9 mouse cellular contexts compared by ENCODE assay signal in the genomic region with DNA sequence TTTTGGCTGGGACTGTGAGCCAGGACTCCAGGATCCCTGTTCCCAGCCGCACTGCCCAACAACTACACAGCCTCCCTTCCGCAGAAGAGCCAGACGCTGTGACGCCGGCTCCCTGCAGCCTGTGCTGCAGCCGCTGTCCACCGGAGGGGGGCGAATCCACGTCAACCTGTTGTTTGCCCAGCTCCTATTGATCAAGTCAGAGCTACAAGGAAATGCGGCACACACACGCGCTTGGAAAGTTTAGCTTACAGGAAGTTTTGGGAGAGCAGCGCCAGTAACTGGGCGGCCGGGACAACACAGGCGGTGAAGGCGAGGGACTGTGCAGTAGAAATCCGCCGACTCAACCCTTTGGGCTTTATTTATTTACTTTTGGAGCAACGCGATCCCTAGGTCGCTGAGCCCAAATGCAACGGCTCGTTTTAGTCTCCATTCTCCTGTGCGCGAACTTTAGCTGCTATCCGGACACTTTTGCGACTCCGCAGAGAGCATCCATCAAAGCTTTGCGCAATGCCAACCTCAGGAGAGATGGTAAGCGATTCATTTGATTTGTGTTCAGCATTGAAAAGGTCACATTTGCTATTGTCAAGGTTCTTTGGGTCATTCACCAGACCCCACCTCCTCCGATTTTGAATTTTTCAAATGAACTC. TPM values are rescaled to one million over a fixed set of nuclear protein-coding genes. Genes with fewer than 3 reads are reported as not detected.
A peak's percentile ranks its signal among the peaks of the same experiment; 100 is the strongest.
DNase-seq lines count a peak whose midpoint lies in the region; ATAC-seq lines count a peak whose summit lies in the region.
"Had no signal": no experiment of that assay in that cellular context is flagged by ENCODE, and none has a peak within 500 bp of the region (broad histone marks: within the 10 kb centered on the region; RNA-seq: fewer than 3 reads in every experiment).

A gene (plus strand): TSS at position 194 of the 647 bp plus-strand sequence.

- no peaks in the 10 kb centered on the region for H3K4me1 ChIP-seq in embryonic facial prominence, embryonic 15.5 days
- H3K4me1 ChIP-seq in heart, embryonic 10.5 days, result peaks cover 11% of the 10 kb centered on the region
- no peaks in the 10 kb centered on the region; the same call in 1 of the 2 replicates for H3K4me1 ChIP-seq in liver, embryonic 12.5 days
- H3K4me1 ChIP-seq in neural tube, embryonic 11.5 days (ENCODE audit: control insufficient read depth, insufficient read depth, low read length), result no peaks in the 10 kb centered on the region

- H3K4me2 ChIP-seq in embryonic facial prominence, embryonic 15.5 days (replicated peaks), result peak within 1 kb of the TSS; percentile 66
- H3K4me2 ChIP-seq in liver, embryonic 12.5 days, result peak within 1 kb of the TSS; percentile 66
- peak within 1 kb of the TSS; percentile 51 for H3K4me2 ChIP-seq in neural tube, embryonic 11.5 days (ENCODE audit: low read depth)

- peak within 1 kb of the TSS; percentile 19; the same call in 1 of the 2 replicates for H3K9ac ChIP-seq in embryonic facial prominence, embryonic 15.5 days
- peak within 1 kb of the TSS; percentile 31 for H3K9ac ChIP-seq in liver, embryonic 12.5 days
- H3K9ac ChIP-seq in neural tube, embryonic 11.5 days (ENCODE audit: low read length), result peak within 1 kb of the TSS; percentile 52

- H3K36me3 ChIP-seq in embryonic facial prominence, embryonic 15.5 days, result no peaks in the 10 kb centered on the region
- no peaks in the 10 kb centered on the region for H3K36me3 ChIP-seq in heart, embryonic 10.5 days
- H3K36me3 ChIP-seq in liver, embryonic 12.5 days, result no peaks in the 10 kb centered on the region
- no peaks in the 10 kb centered on the region for H3K36me3 ChIP-seq in neural tube, embryonic 11.5 days (ENCODE audit: control insufficient read depth, insufficient read depth, low read length)

- peak within 1 kb of the TSS; percentile 47 for H3K4me3 ChIP-seq in embryonic facial prominence, embryonic 15.5 days (replicated peaks)
- peak within 1 kb of the TSS; percentile 67 for H3K4me3 ChIP-seq in heart, embryonic 10.5 days
- peak within 1 kb of the TSS; percentile 46 for H3K4me3 ChIP-seq in liver, embryonic 12.5 days
- peak within 1 kb of the TSS; percentile 40 for H3K4me3 ChIP-seq in neural tube, embryonic 11.5 days (ENCODE audit: low read depth, low read length)

- DNase-seq in left cerebral cortex, adult 11 months (ENCODE audit: low spot score), result peak; percentile 4
- DNase-seq in left cerebral cortex, adult 8-10 months (ENCODE audit: low spot score in 2 of 2), result no peak
- peak; percentile 90 for DNase-seq in heart, embryonic 10.5 days (ENCODE audit: low spot score)
- peak; percentile 60 to 65 for DNase-seq in kidney, adult 8-10 months
- DNase-seq in neural tube, embryonic 11.5 days (ENCODE audit: low spot score), result peak; percentile 83
- DNase-seq in urinary bladder, postnatal 25 days (ENCODE audit: low spot score), result peak; percentile 41

- H3K9me3 ChIP-seq in embryonic facial prominence, embryonic 15.5 days (replicated peaks), result no peaks in the 10 kb centered on the region
- H3K9me3 ChIP-seq in heart, embryonic 10.5 days, result no peaks in the 10 kb centered on the region
- no peaks in the 10 kb centered on the region for H3K9me3 ChIP-seq in liver, embryonic 12.5 days (replicated peaks)
- H3K9me3 ChIP-seq in neural tube, embryonic 11.5 days (ENCODE audit: control insufficient read depth, low read length), result no peaks in the 10 kb centered on the region

- ATAC-seq in embryonic facial prominence, embryonic 15.5 days (ENCODE audit: insufficient number of reproducible peaks, low FRiP score, low TSS enrichment, low read depth), result peak; percentile 82
- ATAC-seq in liver, embryonic 12.5 days, result peak; percentile 83
- peak; percentile 92 for ATAC-seq in neural tube, embryonic 11.5 days (ENCODE audit: insufficient read depth, low FRiP score, low TSS enrichment)
- ATAC-seq: Patski had no signal

- 2% methylated on average over 32 of the region's 32 CpGs for WGBS in embryonic facial prominence, embryonic 15.5 days
- WGBS in heart, embryonic 10.5 days, result 2% methylated on average over 32 of the region's 32 CpGs
- WGBS in liver, embryonic 12.5 days (ENCODE audit: insufficient replicate concordance), result 5% methylated on average over 32 of the region's 32 CpGs
- WGBS in neural tube, embryonic 11.5 days, result 4% methylated on average over 32 of the region's 32 CpGs

- no peaks in the 10 kb centered on the region for H3K27me3 ChIP-seq in embryonic facial prominence, embryonic 15.5 days
- H3K27me3 ChIP-seq in heart, embryonic 10.5 days (ENCODE audit: insufficient read depth, poor library complexity, severe bottlenecking), result no peaks in the 10 kb centered on the region
- no peaks in the 10 kb centered on the region for H3K27me3 ChIP-seq in liver, embryonic 12.5 days (replicated peaks)
- H3K27me3 ChIP-seq in neural tube, embryonic 11.5 days (ENCODE audit: control insufficient read depth, insufficient read depth, low read length), result no peaks in the 10 kb centered on the region
- H3K27me3 ChIP-seq: Patski had no signal

- no peak within 1 kb of the TSS for H3K27ac ChIP-seq in embryonic facial prominence, embryonic 15.5 days (replicated peaks)
- peak within 1 kb of the TSS; percentile 88 for H3K27ac ChIP-seq in heart, embryonic 10.5 days
- H3K27ac ChIP-seq in liver, embryonic 12.5 days, result no peak within 1 kb of the TSS
- no peak within 1 kb of the TSS for H3K27ac ChIP-seq in neural tube, embryonic 11.5 days (ENCODE audit: low read depth, low read length)

RNA-seq across cellular contexts. Expression of the gene that starts here (rescaled TPM):
- total RNA-seq in left cerebral cortex, adult 8-10 months (2022), result 1 to 10 TPM; 3.1 to 3.5 (median 3.3) TPM
- 5.7 and 6.5 TPM in 2 replicates for polyA plus RNA-seq in embryonic facial prominence, embryonic 15.5 days (2015; fragmentation: Nextera tagmentation; extraction: Ambion mirVana)
- polyA plus RNA-seq in heart, embryonic 10.5 days (2016; fragmentation: Nextera tagmentation; extraction: Ambion mirVana), result 8.8 and 12.0 TPM in 2 replicates
- polyA plus RNA-seq in liver, embryonic 12.5 days (2016; fragmentation: Nextera tagmentation; extraction: Ambion mirVana), result 1.2 and 1.3 TPM in 2 replicates
- polyA plus RNA-seq in neural tube, embryonic 11.5 days (2014; fragmentation: Nextera tagmentation; extraction: Ambion mirVana), result 3.6 and 4.2 TPM in 2 replicates

Comparison
In these comparisons a context has a peak if more than half of its experiments do, and no peak if none do; other contexts are left out.
1. DNase-seq: peak in left cerebral cortex, adult 11 months (single experiment), heart, embryonic 10.5 days (single experiment), kidney, adult 8-10 months (2 of 2), neural tube, embryonic 11.5 days (single experiment) and urinary bladder, postnatal 25 days (single experiment); none in left cerebral cortex, adult 8-10 months (0 of 2).
2. Peak in every context shown above with its lines, with median percentiles within 50 percentile points of each other: ATAC-seq, H3K4me2 ChIP-seq, H3K4me3 ChIP-seq and H3K9ac ChIP-seq.